Mouse (Mus musculus) stomach, postnatal 0 days (tissue): ENCODE measurements around the gene Olfr1175-ps.

Source experiments
- CTCF ChIP-seq: IDR thresholded peaks from 2 replicates; pipeline ENCODE4 v1.5.1; 2016; ENCODE audit warnings: antibody characterized with exemption, low read depth, mild to moderate bottlenecking, moderate library complexity
- EP300 ChIP-seq: optimal IDR thresholded peaks from 2 replicates; pipeline ENCODE3; 2016; ENCODE audit warnings: antibody characterized with exemption

- TF ChIP-seq CTCF (no peak), EP300 (no peak)
Observed at GRCm38 (mm10) chr2:88279775-88280174, 47.2 kb downstream of the Olfr1175-ps start, which contains the start of gene Olfr1173.
